Mouse (Mus musculus) adrenal gland, postnatal 14 days (tissue): Measurements from ENCODE around the gene Spats2l. TPM values are rescaled to one million over a fixed set of nuclear protein-coding genes. Genes with fewer than 3 reads are reported as not detected.
A peak's percentile ranks its signal among the peaks of the same experiment; 100 is the strongest.

Experiments used
- DNase-seq: peaks from one replicate; pipeline ENCODE4 v3.0.0; 2021; ENCODE audit warnings: mixed read lengths
- long read RNA-seq, 2 experiments: library from polyadenylated mRNA; stranded (forward); transcript quantifications; one replicate each; pipeline ENCODE4 v2.0.0; 2021
- total RNA-seq: library from RNA; stranded (reverse); gene quantifications from 2 replicates; pipeline ENCODE4 v1.2.3, GENCODE M21; 2021

Gene Spats2l
- 6.6 and 8.3 TPM in 2 replicates for total RNA-seq
- long read RNA-seq, experiment 1, partial matches to known transcripts, result 0 of 5 reads
- long read RNA-seq, experiment 1, other reads (novel, unspliced or antisense), result 2 of 5 reads
- long read RNA-seq, experiment 2, partial matches to known transcripts, result 0 of 6 reads
- long read RNA-seq, experiment 2, other reads (novel, unspliced or antisense), result 4 of 6 reads

DNA sequence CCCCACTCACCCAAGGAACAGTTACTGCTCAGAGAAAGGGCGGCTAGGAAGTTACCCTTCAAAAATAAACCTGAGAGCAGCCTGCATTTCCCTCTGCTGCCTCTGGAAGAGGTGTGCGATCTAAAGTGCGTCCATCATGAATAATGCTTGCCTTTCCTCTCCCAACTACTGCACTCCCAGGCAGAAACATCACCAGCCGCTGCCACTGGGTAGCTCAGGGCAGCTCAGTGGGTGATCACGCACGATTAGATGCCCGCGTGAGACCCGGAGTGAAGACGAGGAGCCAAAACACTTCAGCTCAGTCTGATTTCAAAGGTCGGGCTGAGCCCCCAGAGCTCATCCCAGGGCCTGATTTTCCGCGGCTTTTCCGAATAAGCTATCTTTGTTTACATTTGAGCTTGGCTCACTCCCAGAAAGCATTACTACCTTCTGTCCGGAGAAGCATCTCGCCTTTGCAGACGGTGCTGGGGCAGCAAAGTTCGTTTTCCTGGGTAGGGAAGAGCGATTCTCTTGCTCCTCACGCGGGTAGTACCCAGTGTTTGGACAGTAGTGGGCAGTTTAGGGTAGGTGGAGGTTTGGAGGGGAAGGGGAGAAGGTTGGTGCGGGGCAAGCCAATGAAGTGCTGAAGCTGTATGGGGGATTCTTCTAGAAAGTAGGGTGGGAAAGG, at the start of gene Spats2l:
Gene Spats2l (plus strand): TSS at position 162 of the 667 bp plus-strand sequence.
- DNase-seq, result peak; percentile 30

DNA sequence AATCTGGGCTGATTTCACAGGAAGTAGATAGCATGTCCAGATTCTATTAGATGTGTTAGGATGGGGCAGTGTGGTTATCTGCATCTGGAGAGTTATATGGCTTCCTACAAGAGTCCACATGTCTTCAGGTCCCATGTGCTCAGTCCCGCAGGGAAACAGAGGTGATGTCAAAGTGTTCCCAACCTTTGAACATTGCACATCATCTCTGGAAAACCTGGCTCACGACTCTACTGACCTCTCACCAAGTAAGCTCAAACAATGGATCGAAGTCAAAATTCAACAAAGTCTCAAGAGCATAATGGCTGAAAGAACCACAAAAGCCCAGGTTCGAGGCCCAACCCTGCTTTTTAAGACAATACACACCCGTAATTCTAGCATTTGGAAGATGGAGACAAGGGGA, 48.7 kb upstream of the Spats2l start:
- no peak for DNase-seq

DNA sequence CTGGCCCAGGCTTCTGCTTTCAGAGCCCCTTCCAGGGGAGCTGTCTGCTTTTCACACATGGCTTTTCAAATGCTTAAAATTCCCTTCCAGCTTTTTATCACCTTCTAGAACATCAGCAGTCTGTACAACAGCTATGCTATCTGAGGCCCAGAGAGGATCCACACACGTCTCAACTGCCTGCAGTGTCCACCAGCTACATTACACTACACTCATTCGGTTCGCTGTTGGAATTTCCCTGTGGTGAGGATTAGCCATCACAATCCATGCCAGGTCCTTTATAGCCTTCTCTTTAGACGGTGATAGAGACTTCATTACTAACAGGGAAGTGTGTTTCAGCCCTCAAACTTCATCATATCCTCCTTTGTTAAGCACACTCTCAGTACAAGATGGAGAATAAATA, 38.1 kb upstream of the Spats2l start:
- no peak for DNase-seq

DNA sequence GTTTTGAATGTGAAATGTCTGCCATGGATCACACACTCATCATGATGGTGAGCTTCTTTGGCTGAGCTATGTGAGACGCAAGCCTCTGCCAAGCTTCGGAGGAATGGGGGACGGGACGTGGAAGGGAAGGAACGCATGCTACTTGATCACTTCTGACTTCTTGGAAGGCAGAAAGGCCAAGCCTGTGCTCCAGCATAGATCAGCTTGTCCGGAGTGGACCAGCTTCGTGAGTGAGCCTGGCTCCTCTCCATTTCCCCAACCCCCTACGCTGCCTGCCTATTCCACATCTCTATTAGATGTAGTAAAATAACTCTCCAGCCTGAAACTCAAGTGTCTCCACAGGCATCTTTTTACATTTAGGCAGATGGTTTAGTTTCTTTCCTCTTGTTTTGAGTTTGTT, 32.2 kb upstream of the Spats2l start:
- DNase-seq, result no peak

DNA sequence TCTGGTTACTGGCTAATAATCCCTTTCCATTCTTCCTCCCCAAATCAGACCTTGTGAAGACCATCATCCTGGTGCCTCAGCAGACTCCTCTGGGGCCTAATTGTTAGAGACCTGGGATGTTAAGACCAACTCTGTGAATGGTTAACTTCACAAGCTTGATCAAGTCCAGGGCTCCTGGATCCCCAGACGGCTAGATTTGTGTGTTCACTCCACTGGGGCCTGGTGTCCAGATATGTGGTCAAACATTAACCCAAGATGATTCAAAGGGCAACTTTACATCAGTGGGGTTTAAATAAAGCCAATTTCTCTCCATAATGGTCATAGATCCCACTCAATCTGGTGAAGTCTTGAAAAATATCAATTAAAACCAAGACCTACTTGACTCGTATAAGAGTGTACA, 31.7 kb upstream of the Spats2l start:
- DNase-seq, result no peak

DNA sequence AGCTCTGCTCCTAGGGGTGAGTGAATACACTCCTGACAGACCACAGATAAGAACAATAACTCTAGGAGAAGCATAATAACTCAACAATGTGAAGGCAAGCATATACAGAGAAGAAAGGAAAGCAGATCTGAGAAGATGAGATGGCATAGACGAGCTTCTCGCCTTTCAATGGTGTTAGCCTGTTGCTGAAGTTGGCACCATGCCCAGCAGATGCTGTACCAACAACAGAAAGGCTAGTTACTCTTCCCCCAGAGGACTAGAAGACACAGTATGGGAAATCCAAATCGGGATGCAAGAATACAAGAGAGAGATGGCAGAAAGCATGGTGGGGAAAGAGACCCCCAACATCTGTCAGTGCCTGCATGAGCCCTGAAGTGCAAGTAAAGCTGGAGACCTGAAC, 22.2 kb upstream of the Spats2l start:
- peak; percentile 5 for DNase-seq

DNA sequence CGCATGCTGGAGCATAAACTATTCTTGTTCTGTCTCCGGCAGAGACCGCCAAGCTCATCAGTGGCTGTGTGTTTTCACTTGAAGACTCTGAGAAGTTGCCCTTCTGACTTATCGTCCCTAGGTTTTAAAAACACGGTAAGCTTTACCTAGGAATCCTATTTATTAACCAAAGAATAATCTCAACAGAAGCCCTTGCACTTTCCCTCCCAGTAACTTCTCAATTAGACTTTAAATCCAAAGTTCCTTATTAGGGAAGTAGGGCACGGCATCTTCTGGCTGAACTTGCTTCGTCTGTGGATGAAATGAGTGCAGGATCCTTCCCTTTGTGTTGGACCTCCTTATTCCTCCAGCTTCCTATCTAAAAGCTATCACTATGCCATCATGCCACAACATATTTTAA, 7.6 kb upstream of the Spats2l start:
- DNase-seq, result no peak

DNA sequence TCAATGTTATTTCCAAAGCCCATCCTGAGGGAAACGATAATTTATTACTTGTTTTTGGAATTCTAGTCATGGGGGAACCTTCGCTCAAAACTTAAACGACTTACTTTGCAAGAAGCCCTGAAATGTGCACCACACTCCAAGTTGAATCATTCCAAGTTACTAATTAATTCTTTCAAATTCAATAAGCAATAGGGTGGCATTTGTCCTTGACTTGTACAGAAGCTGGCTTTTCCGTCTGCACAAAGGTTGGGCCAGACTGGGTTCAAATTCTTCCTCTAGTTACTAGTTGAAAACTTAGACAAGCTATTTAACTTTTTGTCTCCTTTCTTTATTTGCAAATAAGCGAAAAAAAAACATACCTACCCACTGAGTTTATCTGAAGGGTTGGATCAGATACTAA, 636 bp upstream of the Spats2l start:
- no peak for DNase-seq

DNA sequence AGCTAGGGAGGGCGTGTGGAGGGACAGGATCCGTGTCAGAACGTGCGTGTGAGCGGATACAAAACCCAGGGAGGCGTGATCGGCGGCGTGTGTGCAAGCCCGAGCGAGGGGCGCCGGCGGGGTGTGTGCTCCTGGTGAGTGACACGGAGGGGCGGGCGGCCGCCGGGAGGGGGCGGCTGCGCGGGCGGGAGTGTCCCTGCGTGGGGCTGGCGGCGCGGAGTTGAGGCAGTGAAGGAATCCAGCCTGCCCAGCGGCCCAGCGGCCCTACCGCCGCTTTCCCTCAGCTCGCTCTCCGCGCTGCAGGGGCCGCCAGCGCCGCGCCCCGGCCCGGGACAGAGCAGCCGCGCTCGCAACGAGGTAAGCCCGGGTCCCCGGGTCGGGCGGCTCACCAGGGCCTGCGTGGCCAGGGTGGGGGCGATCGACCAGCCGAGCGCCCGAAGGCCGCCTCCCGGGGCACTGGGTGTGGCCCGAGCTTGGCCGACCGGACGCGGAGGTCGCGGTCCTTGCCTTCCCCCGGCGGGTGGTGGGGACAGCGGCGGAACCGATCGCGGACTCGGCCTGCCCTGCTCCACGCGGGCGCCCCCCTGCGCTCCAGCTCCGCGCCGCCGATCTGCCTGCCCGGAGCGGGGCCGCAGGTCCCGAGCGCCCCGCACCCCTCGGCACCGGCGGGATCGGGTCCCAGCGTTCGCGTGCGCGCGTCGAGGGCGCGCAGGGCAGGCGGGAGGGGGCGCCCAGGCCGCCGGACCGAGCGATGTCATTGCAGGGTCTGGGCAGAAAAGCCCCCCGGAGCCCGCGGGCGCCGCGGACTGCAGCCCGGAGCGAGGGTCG, 920 bp downstream of the Spats2l start:
- DNase-seq, result peak; percentile 74

DNA sequence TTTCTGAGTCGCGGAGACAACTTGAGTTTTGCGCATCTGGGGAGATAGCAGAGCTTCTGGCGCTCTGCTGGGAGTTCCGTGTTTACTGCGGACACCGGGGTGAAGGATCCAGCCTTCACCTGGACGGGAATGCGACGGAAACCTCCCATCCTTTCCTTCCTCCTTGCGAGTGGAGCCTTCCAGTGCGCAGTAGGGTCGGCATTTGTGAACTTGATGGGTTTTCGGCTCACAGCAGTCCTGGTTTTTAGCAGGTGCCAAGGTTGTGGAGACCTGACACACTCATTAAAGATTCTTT, 1.5 kb downstream of the Spats2l start:
- peak; percentile 24 for DNase-seq

DNA sequence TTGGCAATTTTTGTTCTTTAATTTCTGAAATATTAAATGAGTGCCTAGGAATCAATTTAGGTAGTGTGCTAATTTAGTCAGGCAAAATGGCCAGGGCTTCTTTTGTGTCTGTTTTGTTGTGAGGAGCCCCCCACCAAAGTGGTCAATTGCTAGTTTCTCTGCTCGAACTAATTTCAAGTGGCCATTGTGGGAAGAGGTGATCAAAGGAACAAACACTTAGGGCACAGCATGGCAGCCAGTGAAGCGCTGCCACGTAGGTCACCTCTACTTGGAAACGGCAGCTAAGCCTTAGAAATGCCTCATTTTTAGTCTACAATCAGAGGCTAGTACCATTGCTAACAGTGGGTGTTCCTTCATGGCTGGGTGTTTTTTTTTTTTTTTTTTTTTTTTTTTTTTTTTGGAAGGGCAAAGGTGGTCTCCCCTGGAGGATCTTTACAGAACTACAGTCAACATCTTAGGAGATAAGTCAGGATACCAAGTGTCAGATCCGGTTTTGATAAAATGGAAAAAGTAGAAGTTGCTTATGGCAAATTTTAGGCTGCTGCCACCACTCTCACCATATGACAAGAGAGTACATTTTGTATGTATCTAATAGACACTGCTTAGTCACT, 2.8 kb downstream of the Spats2l start:
- DNase-seq, result no peak

DNA sequence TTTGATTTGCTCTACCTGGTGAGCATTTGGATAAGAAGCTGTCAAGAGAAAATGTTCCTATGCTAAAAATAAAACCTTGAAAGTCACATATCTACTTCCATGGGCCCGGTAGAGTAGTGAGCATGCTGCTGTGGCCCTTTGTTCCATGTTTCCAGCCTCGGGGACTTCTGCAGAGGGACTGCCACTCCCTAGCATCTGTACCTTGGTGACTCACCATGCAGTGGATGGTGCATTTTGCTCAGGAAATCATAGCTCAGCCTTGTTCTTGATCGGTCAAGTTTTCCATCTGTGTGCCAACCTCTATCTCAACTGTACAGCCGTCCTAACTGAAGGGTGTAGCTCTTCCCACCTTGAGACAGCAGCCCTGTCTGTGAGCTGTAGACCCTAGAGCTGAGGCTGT, 10.3 kb downstream of the Spats2l start:
- no peak for DNase-seq

DNA sequence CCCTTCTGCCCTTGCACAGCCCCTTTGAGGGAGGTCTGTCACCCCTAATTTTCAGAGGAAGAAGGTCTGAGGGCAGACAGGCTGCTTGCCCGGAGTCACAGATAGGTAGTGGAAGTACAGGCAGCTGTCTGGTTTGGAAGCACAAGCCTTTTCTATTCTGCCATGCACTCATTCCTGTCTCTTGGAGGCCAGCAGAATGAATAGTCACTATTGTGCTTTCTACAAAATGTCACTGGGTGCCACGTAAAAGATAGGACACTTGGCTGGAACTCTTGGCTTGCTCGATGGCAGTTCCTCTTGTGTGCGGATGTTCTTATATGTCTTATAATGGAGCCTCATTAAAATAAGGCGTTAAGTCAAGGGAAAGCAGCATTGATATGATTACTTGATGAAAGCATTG, 15.9 kb downstream of the Spats2l start:
- no peak for DNase-seq

DNA sequence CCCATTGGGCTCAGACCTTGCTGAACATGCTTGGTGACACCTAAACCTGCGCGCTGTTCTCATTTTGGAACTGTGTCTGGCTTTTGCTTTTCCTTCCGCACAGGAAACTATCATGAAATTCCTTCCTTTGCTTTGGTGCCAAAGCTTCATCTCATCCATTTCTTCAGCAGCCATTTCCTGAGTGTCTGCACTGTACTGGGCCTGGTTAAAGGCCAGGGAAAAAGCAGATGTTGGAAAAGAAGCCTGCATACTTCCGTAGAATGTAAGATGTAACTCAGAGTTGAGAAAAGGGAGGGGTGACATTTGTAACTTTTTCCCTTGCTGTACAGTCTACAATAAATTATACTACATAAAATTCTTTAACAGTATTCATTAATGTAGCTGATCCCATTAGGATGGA, 18.2 kb downstream of the Spats2l start:
- no peak for DNase-seq

DNA sequence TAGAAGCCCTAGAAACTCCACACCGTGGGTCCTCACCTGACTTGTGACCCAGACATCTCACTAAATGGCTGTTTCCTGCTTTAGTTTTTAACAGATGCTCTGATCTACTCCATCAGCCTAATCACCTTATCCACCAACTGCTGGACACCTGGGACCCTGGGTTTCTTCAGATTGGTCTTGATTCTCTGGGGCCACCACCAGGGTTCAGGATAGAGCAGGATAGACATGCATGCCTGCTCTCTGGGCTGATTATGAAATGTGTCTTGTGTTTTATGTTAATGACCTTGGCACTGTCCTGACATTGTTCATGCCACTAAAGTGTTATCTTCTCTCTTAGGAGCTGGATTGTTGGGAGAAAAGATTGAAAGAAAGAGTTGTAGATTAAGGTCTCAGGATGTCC, 21.9 kb downstream of the Spats2l start:
- DNase-seq, result peak; percentile 12

DNA sequence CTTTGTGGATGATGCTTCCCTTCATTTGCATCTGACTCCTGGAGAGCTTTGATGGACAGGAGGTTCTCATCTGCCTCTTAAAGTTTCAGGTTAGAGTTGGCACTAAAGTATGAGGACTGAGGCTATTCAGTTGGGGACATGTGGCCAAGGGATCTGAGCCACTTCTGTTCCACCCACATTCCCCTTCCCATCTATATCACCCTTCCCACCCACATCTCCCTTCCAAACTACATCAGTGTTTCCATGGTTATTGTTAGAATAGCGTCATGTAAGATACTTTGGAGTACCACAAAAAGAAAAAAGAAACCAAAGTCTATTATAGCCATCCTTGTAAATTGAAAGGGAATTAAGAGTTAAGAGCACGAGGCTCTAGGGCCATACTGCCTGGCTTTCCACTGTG, 25.4 kb downstream of the Spats2l start:
- DNase-seq, result no peak

DNA sequence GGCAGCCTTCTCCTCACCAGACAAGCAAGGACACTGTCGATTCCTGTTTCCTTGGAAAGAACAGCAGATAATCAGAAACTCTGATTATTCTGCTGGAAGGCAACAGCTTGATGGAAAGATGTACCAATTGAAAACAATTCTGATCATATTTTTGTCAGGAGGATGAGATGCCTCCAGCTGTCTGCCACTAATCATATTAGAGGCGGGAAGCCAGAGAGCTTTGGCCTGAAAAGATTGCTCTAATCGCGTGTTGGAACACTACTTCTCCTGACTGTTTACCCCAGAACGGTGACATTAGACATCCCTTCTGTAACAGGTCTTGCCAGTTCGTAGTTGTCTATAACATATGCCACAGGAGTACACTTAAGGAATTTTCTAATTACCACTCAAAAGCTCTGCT, 26.9 kb downstream of the Spats2l start:
- no peak for DNase-seq

DNA sequence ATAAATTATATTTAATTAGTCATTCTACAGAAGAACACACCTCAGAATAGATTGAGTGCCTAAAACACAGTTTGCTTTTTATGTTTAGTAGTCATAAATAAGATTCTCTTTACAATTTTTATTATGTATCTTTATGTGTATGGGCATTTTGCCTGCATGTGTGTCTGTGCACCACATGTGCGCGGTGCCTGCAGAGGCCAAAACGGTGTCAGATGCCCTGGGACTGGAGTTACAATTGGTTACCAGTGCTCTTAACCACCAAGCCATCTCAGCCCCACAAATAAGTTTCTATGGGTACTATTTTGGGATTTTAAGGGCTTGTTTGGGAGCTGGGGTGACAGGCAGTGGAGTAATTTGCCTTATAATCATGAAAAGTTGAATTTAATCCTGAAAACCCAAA, 32.2 kb downstream of the Spats2l start:
- no peak for DNase-seq

DNA sequence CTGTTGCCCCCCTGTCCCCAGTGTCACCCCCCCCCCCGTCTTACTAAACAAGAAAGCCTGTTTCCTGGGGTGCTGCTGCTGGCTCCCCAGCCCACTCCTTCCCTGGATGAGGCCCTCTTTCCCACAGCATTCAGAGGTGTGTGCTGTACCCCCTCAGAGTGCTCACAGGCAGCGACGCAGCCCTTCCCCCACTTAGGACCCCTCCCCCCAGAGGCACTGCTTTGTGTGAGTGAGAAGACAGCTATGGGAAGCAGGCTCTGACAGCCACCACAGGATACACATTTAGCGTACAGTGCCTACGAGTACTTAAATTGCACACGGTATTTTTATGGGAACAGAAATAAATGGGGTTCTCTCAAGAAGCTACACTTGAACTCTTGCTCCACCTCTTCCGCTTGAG, 33.9 kb downstream of the Spats2l start:
- no peak for DNase-seq

DNA sequence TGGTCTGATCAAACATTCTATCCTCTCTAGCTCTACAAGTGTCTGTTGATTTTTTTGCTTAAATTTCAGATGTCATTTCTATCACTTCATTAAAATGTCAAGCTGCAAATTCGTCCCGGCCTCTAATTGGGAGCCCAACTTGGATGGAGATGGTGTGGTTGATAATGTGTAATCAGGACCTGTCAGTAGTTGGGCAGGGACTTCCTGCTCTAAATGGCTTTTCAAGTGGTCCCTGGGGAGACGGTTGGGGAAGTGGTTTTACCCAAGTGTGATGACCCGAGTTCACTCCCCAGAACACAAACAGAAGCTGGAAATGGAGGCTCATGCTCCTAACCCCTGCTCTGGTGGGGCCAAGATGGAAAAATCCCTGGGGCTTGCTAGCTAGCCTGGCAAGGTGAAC, 36.3 kb downstream of the Spats2l start:
- no peak for DNase-seq

DNA sequence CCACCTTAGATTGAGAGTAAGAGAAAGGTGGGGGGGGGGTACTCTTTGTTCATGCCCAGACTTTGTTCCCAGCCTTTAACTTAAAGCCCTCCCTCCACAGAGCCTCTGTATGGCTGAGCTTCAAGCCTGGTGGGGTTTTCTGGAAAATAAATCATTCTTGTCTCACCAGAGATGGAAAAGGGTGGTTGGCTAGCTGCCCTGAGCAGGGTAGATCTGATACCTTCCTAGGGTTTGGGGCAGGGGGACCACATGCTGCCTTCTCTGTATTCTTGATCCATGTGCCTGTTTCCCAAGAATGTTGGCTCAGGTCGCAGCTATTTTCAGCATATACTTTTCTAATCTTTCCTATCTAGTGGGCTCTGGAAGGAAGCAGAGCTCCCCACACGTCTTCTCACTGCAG, 43.1 kb downstream of the Spats2l start:
- no peak for DNase-seq

DNA sequence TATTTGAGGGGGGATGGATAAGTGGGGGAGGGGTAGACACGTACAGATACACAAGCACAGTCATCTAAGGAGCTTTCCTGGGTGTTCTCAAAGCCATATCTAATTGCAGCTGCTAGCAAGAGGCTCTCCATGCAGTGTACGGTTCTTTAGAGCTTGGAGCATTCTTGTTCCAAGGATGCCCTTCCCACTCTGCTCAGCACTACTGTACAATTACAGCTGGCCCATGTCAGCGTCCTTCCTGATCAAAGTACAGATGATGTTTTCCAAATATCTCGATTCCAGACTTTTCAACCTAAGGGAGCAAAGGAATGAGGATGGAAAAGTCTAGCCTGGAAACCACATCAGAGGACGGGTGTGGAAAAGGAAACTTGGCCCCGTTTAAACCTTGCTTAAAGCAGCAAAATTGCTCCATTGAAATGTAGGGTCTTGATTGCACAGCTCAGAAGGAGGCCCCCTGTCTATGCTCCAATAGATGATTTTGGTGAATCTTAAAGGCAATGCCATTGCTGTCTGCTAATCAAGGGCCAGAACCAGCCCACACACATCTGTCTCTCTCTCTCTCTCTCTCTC, 46.6 kb downstream of the Spats2l start:
- DNase-seq, result no peak
